Mouse (Mus musculus) lung, embryonic 16.5 days (tissue): Measurements from ENCODE around the gene Htr3a. TPM values are rescaled to one million over a fixed set of nuclear protein-coding genes. Genes with fewer than 3 reads are reported as not detected.
A peak's percentile ranks its signal among the peaks of the same experiment; 100 is the strongest.

Source experiments
- ATAC-seq: fragments of 200-750 bp; cut with Nextera tagmentation; 2 replicates; pipeline ENCODE4 v1.8.0; 2017; ENCODE audit warnings: low read depth, mild to moderate bottlenecking, moderate library complexity
- H3K27ac ChIP-seq: fragments of 300-500 bp; sonication (generic); 2 replicates; pipeline ENCODE4 v1.5.1; 2014; ENCODE audit warnings: mild to moderate bottlenecking, control low read depth, low read length
- H3K27me3 ChIP-seq: fragments of 300-500 bp; sonication (generic); 2 replicates; pipeline ENCODE4 v1.6.1; 2014; ENCODE audit warnings: low read depth, low read length, mixed read lengths; ENCODE audit not compliant: control insufficient read depth, insufficient read depth
- H3K36me3 ChIP-seq: fragments of 300-500 bp; sonication (generic); 2 replicates; pipeline ENCODE4 v1.6.1; 2014; ENCODE audit warnings: low read length; ENCODE audit not compliant: control insufficient read depth, insufficient read depth
- H3K4me1 ChIP-seq: fragments of 300-500 bp; sonication (generic); replicated peaks from 2 replicates; pipeline ENCODE4 v1.6.1; 2014; ENCODE audit warnings: low read length, mixed read lengths; ENCODE audit not compliant: control insufficient read depth, insufficient read depth
- H3K4me2 ChIP-seq: fragments of 300-500 bp; sonication (generic); 2 replicates; pipeline ENCODE4 v1.6.1; 2014; ENCODE audit warnings: low read depth, low read length, control low read depth
- H3K4me3 ChIP-seq: fragments of 300-500 bp; sonication (generic); 2 replicates; pipeline ENCODE4 v1.5.1; 2014; ENCODE audit warnings: mild to moderate bottlenecking, low read length, control low read depth
- H3K9ac ChIP-seq: fragments of 300-500 bp; sonication (generic); 2 replicates; pipeline ENCODE4 v1.6.1; 2014; ENCODE audit warnings: low read length, control low read depth
- H3K9me3 ChIP-seq: fragments of 300-500 bp; sonication (generic); 2 replicates; pipeline ENCODE4 v1.6.1; 2016; ENCODE audit warnings: low read length; ENCODE audit not compliant: control insufficient read depth
- WGBS: fragments of 180-500 bp; shearing (Covaris S2); extraction: QIAGEN DNeasy Blood & Tissue Kit; methylation state at CpG from one replicate; pipeline ENCODE4 v1.1.7; 2014; 5-methylcytosine and 5-hydroxymethylcytosine counted together
- polyA plus RNA-seq: library from polyadenylated mRNA; unstranded; fragments of >200 nt; fragmentation: Nextera tagmentation; extraction: Ambion mirVana; gene quantifications from 2 replicates; pipeline ENCODE4 v1.2.1, GENCODE M21; 2015

Gene Htr3a
- polyA plus RNA-seq = 1.3 and 1.9 TPM in 2 replicates

DNA sequence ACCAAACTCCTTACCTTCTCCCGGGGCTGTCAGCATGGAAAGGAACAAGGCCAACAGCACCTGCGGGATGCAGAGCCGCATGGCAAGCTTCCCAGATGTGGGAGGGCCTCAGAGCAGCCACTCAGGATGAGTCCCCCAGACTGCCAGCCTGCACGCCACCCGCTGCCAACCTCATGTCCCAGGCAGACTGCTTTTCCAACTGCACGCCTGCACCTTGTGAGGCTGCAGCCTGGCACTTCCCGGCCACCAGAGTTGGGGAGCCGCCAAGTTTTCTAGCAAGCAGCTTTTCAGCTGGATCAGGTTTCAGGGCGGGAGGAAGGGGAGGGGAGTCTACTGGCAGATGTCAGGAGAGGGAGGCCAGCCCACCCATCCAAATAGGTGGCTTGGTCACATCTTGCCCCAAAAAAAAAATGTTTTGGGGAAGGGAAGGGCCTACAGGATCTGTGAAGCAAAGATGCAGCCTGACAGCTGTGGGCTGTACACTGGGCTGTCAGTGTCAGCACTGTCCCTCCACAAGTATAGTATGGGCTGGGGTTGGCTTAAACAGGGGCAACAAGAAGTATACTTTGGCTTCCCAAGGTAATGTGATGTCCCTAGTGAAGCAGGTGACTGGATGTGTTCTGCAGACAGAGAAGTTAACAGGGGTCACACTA, at the start of gene Htr3a:
TSS of gene Htr3a (minus strand) at position 215 of the 653 bp plus-strand sequence.
- H3K9me3 ChIP-seq = no peaks in the 10 kb centered on the region
- no peaks in the 10 kb centered on the region; the same call in 1 of the 2 replicates for H3K27me3 ChIP-seq
- no peak within 1 kb of the TSS for H3K4me2 ChIP-seq
- H3K4me1 ChIP-seq = peaks cover 2% of the 10 kb centered on the region; the same call in 1 of the 2 replicates
- H3K36me3 ChIP-seq = no peaks in the 10 kb centered on the region
- H3K27ac ChIP-seq = no peak within 1 kb of the TSS
- H3K4me3 ChIP-seq = no peak within 1 kb of the TSS
- ATAC-seq = peak; percentile 83
- 2% methylated on average over 9 of the region's 9 CpGs for WGBS
- H3K9ac ChIP-seq = no peak within 1 kb of the TSS

- H3K4me1 ChIP-seq = no peaks in the 10 kb centered on the region
- ATAC-seq = no peak
- H3K4me3 ChIP-seq = no peak overlapping the region
- no peaks in the 10 kb centered on the region for H3K36me3 ChIP-seq
- H3K9ac ChIP-seq = no peak overlapping the region
- no peak overlapping the region for H3K27ac ChIP-seq
- WGBS = 83% methylated on average over 4 of the region's 4 CpGs
- H3K27me3 ChIP-seq = no peaks in the 10 kb centered on the region
- no peaks in the 10 kb centered on the region for H3K9me3 ChIP-seq
- no peak overlapping the region for H3K4me2 ChIP-seq
Observed at GRCm38 (mm10) chr9:48947565-48947964, 36.7 kb upstream of the Htr3a start.

DNA sequence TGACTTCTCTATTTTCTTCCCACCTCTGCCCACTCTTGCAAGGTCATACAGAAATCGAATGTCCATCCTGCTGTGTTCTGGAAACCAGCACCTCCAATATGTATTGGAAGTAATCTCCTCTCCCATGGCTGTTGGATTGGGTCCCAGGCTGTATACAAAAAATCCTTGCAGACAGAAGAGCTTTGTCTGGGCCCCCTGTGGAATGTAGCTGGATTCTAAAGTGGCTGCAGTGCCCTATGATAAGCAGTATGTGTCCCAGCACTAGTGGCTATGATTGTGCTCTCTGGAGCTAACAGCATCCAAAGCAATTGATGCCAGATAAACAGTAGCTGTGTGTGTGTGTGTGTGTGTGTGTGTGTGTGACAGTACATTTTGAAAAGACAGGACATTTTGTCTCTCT, 31.4 kb upstream of the Htr3a start:
- no peaks in the 10 kb centered on the region for H3K36me3 ChIP-seq
- H3K27me3 ChIP-seq = no peaks in the 10 kb centered on the region
- no peak overlapping the region for H3K9ac ChIP-seq
- no peaks in the 10 kb centered on the region for H3K4me1 ChIP-seq
- no peaks in the 10 kb centered on the region for H3K9me3 ChIP-seq
- no peak overlapping the region for H3K27ac ChIP-seq
- no peak overlapping the region for H3K4me3 ChIP-seq
- H3K4me2 ChIP-seq = no peak overlapping the region
- 56% methylated on average over 1 of the region's 1 CpGs for WGBS
- ATAC-seq = no peak

DNA sequence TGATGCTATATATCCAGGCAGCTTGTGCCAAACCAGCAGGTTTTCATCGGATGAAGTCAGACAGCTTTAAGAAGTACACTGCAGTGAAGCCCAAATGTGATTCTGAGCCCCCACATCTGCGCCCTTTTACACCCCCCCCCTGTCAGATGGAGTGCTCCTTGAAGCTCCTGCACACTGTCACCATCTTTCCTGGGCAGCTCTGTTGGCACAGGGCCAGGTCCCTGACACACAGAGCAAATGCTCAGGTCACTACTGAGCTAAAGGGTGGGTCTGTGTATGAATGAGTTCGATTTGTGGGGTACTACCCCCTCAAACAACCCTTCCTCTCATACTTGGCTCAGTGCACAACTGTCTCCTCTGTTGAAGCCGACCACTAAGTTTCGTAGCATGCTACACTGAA, 18.5 kb upstream of the Htr3a start:
- H3K27ac ChIP-seq = no peak overlapping the region
- no peak for ATAC-seq
- H3K4me1 ChIP-seq = no peaks in the 10 kb centered on the region
- no peak overlapping the region for H3K4me3 ChIP-seq
- WGBS = 46% methylated on average over 5 of the region's 5 CpGs
- H3K9ac ChIP-seq = no peak overlapping the region
- no peak overlapping the region for H3K4me2 ChIP-seq
- H3K9me3 ChIP-seq = no peaks in the 10 kb centered on the region
- H3K27me3 ChIP-seq = peaks cover 2% of the 10 kb centered on the region; the same call in 1 of the 2 replicates
- H3K36me3 ChIP-seq = no peaks in the 10 kb centered on the region

DNA sequence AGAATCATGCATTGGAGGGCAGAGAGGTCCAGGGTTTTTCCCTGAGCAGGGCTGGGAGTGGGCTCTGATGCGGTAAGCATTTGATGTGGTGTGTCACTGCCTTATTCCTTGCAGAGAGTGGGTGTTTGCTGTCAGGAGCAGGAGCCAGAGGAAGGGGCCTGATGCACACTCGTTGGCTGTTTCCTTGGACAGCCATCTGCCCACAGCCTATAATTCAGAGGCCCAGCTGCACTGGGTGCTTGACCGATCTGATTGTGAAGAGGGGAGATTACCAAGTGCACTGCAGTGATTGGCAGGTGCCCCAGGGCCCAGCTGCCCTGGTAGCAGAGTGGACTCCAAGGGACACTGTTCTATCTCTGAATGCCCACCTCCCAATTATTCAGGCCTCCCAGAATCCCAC, 17.9 kb upstream of the Htr3a start:
- H3K4me3 ChIP-seq = no peak overlapping the region
- no peak overlapping the region for H3K9ac ChIP-seq
- ATAC-seq = no peak
- H3K27me3 ChIP-seq = peaks cover 2% of the 10 kb centered on the region; the same call in 1 of the 2 replicates
- H3K9me3 ChIP-seq = no peaks in the 10 kb centered on the region
- no peaks in the 10 kb centered on the region for H3K4me1 ChIP-seq
- no peaks in the 10 kb centered on the region for H3K36me3 ChIP-seq
- H3K4me2 ChIP-seq = no peak overlapping the region
- 41% methylated on average over 3 of the region's 3 CpGs for WGBS
- H3K27ac ChIP-seq = no peak overlapping the region

- no peaks in the 10 kb centered on the region for H3K27me3 ChIP-seq
- H3K4me3 ChIP-seq = no peak overlapping the region
- no peak overlapping the region for H3K27ac ChIP-seq
- no peak overlapping the region for H3K9ac ChIP-seq
- no peaks in the 10 kb centered on the region for H3K36me3 ChIP-seq
- 61% methylated on average over 18 of the region's 18 CpGs for WGBS
- no peak for ATAC-seq
- no peak overlapping the region for H3K4me2 ChIP-seq
- no peaks in the 10 kb centered on the region for H3K4me1 ChIP-seq
- no peaks in the 10 kb centered on the region for H3K9me3 ChIP-seq
Observed at GRCm38 (mm10) chr9:48916011-48916788, 5.3 kb upstream of the Htr3a start.

- Histone ChIP-seq H3K4me3 (no peak overlapping the region), H3K4me1 (no peaks in the 10 kb centered on the region), H3K27me3 (no peaks in the 10 kb centered on the region), H3K4me2 (no peak overlapping the region), H3K9me3 (no peaks in the 10 kb centered on the region), H3K27ac (no peak overlapping the region), H3K36me3 (no peaks in the 10 kb centered on the region), H3K9ac (no peak overlapping the region)
- whole genome bisulfite sequencing = 66% methylated on average over 5 of the region's 5 CpGs
- ATAC-seq = no peak
Observed at GRCm38 (mm10) chr9:48904421-48904820, 6.5 kb downstream of the Htr3a start.

DNA sequence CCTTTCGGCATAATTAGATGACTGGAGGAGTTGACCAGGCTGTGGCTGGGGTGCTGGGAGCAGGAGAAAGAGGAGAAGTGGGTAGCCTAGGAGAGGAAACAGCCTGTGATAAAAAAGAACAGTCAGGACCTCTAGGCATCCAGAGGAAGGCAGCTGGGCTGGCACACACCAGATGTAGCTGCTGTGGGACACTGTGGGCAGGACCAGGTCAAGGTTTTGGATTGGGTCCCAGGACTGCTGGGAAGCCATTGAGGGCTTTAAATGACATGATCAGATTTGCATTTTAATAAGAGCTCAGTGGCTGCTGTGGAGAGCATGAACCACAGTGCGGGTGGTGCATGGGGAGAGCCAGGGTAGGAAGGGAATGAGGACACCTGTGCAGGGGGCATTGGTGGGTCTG, 7.1 kb downstream of the Htr3a start:
- Histone ChIP-seq H3K4me1 (no peaks in the 10 kb centered on the region), H3K9me3 (no peaks in the 10 kb centered on the region), H3K4me2 (no peak overlapping the region), H3K9ac (no peak overlapping the region), H3K4me3 (no peak overlapping the region), H3K27ac (no peak overlapping the region), H3K36me3 (no peaks in the 10 kb centered on the region), H3K27me3 (no peaks in the 10 kb centered on the region)
- WGBS = 74% methylated on average over 2 of the region's 2 CpGs
- no peak for ATAC-seq

GRCm38 (mm10) chr9:48898551-48898950, 12.3 kb downstream of the Htr3a start:
- no peak for ATAC-seq
- Histone ChIP-seq H3K4me2 (no peak overlapping the region), H3K27me3 (no peaks in the 10 kb centered on the region; the same call in none of the 2 replicates), H3K27ac (no peak overlapping the region), H3K9ac (no peak overlapping the region), H3K36me3 (no peaks in the 10 kb centered on the region), H3K4me1 (no peaks in the 10 kb centered on the region), H3K9me3 (no peaks in the 10 kb centered on the region), H3K4me3 (no peak overlapping the region)
- 15% methylated on average over 8 of the region's 8 CpGs for WGBS
